Mouse (Mus musculus): ENCODE data around the gene Stc2.

The Stc2 gene

GRCm38 (mm10) chr11:31369648-31370286, at the start of gene Stc2:
Stc2 (minus strand) TSS chr11:31370074.
- peak; percentile 50 for DNase-seq

DNA sequence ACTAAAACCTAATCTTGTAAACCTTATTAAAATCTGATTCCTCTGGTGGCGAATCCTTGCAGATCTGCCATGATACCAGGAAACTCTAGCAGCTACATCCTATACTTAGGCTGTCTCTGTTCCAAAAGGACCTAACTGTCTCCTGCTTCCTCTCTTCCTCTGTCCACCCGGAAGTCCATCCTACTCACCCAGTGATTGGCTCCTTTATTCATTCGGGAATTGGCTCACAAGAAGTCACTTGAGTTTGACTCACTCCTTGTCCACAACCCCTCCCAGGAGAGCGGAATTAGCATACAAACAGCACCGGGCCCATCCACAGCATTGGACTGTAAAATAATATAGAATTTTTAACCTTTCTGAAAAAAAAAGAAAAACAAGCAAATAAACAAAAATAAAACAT, 47.2 kb upstream of the Stc2 start:
- no peak for DNase-seq

GRCm38 (mm10) chr11:31412376-31412775, 42.5 kb upstream of the Stc2 start:
- no peak for DNase-seq

DNA sequence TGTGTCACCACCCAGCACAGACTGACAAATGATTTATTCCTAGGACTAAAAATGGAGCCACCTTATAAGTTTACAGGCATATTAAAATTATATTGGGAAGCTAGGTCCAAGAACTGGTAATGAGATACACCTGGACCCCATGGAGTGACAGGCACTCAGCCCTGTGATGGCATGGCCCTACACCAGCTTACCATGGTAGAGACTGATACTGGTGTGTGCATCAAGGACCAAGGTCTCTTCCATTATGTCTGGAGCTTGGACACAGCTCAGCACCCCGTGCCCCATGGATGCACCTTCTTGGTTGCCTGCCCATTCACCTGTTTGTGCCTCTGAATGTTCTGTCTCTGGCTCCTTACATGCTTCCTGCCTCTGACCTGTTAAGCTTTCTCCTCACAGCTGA, 36.9 kb upstream of the Stc2 start:
- DNase-seq, result no peak

DNA sequence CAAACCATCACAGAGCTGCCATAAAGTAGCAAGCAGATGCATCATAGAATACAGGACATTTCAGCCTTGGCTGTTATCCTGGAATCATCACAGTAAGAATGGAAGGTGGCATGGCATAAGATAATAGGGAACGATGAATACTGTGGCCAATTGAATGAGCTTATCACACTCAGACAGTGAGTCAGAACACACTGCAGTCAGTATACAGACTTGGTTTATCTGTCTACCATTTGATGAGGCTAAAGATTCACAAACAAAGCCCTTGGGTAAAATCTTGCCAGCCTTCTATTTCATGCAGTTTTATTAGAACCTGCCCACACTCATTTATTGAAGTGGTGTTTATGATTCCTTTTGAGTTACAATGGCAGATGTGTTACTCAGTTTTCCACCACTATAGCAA, 33.2 kb upstream of the Stc2 start:
- DNase-seq, result no peak

GRCm38 (mm10) chr11:31398604-31399003, 28.7 kb upstream of the Stc2 start:
- no peak for DNase-seq

- DNase-seq, result no peak
Measured at GRCm38 (mm10) chr11:31396638-31397417, 27.0 kb upstream of the Stc2 start.

- no peak for DNase-seq
Measured at GRCm38 (mm10) chr11:31394026-31394425, 24.2 kb upstream of the Stc2 start.

DNA sequence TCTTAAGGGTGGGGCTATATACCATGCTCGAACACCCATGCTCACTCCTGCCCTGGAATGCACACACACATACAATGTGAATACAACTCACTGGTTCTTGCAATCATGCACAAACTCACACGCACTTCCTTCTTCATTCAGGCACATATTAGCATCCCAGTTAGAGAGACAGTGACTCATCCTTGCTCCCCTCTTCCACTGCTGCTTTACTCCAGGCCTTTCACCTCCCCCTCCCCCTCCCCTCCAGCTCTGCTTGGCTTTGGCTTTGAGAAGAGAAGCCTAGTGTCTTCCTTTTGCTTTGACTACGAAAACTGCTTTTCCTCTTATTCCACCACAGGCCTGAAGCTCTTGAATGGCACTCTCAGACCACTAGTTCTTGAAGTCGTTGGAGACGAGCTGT, 22.5 kb upstream of the Stc2 start:
- DNase-seq, result no peak

- no peak for DNase-seq
Measured at GRCm38 (mm10) chr11:31388890-31389289, 19.0 kb upstream of the Stc2 start.

DNA sequence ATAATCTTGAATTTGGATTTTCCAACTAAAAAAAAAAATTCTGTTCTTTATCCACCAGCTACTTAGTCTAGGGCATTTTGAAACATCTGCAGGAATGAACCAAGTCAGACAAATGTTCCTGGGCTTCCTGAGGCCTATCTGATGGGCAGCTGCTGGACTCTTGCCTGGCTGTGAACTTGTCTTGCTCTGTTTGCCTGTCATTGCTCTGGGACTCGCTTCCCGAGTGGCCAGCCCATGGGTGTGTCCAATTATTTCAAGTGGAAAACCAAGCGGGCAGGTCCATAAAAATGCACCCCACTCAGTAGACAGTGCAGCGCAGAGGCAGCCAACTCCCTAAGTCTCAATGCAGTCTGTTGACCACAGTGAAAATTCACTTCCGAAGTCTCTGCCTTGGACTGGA, 17.7 kb upstream of the Stc2 start:
- no peak for DNase-seq

- DNase-seq, result no peak
Measured at GRCm38 (mm10) chr11:31386571-31386970, 16.7 kb upstream of the Stc2 start.

GRCm38 (mm10) chr11:31383968-31384367, 14.1 kb upstream of the Stc2 start:
- no peak for DNase-seq

GRCm38 (mm10) chr11:31382145-31382544, 12.3 kb upstream of the Stc2 start:
- DNase-seq, result no peak

GRCm38 (mm10) chr11:31373438-31373837, 3.6 kb upstream of the Stc2 start:
- DNase-seq, result no peak

DNA sequence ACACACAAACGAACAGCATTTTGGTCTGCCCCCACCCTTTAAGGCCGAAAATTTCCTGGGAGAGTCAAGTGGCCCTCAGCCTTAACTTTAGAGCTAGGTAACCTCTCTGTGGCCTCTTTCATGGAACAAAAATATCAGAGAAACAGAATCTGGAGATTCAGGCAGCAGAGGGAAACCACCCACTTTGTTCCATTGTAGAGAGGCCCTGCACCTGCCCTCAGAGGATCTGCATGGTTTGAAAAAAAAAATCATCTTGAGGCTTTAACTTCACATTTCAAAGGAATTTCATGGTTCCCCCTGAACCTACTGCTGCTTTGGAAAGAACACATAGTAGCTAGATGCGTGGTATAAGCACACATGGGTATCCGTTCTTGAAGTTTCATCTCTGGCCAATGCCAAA, 2.3 kb upstream of the Stc2 start:
- DNase-seq, result no peak

DNA sequence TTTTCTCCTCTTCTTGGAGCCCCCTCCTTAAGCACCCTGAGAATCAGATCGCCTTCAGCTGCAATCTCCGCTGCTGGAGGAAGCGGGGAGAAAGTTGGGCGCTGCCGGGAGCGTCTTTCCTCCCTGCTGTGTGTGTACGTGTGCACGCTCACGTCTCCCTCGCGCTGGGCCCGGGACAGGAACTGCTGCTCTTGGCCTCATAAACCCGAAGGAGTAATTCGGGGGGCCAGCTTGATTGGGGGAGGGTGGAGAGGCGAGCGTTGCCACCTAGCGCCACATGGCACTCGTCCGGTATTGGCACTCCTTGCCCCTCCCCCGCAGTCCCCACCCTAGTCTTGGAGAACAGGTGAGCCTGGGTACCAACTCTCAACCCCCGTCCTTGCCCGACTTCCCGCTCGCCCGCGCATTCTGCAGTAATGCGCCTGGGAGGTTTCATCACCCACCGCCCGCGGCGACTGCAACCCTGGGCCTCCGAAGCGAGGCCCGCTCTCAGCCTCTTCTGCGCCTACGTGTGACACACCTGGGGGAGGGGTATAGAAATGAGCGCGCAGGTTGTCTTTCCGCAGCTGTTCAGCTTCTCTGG, 1.5 kb upstream of the Stc2 start:
- peak; percentile 12 for DNase-seq

DNA sequence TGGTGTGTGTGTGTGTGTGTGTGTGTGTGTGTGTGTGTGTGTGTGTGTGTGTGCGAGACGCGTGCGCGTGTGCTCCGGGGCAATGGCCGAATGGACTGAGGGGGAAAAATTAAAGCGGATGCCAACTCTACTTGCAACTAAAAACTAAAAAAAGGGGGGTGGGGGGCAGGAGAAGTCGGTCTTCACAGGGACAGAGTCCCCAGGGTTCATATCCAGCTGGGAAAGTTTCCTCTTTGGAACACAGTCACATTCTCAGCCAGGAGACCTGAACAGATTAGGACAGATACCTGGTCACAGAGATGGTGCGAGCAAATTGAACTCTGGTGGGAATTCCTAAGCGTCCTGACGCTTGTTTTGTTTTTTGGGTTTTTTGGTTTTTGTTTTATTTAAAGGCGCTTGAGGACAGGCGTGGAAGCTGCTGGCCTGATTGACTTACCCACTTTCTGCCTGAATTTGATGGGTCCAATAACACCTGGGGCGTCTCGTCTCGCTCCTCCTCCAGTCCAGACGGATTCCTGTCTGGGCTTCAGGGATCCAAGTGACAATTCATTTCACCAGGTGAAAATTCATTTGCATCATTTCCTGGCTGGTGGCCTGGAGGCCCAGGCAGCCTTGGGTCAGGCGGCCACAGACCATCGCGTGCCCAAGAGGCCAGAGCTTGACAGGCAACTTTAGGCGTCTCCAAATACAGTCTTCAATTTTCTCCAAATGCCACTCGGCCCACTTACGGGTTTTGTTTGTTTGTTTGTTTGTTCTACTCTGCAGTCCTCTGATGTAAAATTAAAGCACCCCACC, 759 bp upstream of the Stc2 start:
- DNase-seq, result no peak

DNA sequence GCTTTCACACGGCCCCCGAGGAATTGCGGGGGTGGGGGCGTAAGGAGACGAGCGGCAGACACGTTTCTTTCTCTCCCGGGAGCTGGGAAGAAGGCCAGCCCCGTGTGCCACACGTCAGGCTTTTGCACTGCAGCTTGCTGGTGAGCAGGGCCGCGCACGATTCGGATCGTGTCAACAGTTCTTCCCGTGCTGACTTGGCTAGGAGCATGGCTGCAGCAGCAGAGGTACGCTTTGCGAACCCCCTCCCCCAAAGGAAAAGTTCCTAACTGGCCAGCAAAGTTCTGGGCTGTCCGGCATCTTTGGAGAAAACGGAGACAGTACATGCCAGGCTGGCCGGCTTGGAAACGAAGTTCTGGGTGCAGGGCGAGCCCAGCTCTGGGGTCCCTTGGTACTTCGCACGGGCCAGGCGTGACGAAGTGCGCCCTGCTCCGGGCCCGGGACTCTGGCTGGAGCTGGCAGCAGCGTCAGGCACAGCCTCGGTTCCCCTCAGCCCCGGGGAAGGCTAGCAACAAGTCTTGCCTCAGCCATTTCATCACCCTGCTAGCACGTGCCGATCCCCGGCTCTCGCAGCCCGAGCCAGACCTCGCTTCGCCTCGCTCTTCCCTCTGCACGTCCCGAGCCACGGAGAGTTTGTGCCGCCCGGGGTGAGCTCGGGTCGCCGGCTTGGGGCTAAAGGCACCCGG, 768 bp downstream of the Stc2 start:
- DNase-seq, result peak; percentile 9

DNA sequence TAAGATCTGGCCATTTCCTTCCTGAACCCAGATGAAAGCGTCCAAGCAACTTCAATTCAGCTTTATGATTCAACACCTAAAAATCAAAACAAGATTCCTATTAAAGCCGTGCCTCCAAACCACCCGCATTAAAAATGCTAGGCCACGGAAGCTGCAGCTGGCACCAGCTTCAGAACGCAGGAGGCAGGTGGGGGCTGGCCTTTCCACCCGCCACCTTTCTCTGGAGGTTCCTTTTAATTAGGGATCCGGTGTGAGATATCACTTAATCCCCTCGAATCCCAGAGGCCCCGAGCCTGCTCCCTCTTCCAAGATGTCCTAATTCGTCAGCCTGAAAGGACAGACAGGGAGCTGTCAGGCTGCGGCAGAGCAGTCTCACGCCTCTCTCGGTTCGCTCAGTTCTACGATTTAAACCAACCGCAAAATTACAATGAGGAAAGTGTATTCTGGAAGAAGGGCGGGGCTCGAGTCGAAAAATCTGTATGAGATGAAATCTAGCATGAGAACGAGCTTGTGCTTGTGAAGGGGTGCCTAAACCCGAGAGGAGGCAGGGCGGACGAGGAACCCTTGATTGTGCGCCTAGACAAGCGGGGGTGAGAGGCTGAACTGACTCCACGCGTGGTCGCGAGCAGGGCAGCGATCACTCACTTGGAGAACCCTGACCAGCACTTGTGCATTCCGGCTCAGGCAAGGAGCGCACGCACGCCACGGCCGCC, 1.5 kb downstream of the Stc2 start:
- peak; percentile 59 for DNase-seq

- DNase-seq, result no peak
Measured at GRCm38 (mm10) chr11:31366827-31367226, 3.0 kb downstream of the Stc2 start.

GRCm38 (mm10) chr11:31366421-31366820, 3.5 kb downstream of the Stc2 start:
- no peak for DNase-seq
